Mouse (Mus musculus): Measurements from ENCODE around the gene Ackr3. TPM values are rescaled to one million over a fixed set of nuclear protein-coding genes. Genes with fewer than 3 reads are reported as not detected.

The Ackr3 gene
- total and polyA plus RNA-seq, 3 experiments, result 90.5 to 317 (median 175) TPM

DNA sequence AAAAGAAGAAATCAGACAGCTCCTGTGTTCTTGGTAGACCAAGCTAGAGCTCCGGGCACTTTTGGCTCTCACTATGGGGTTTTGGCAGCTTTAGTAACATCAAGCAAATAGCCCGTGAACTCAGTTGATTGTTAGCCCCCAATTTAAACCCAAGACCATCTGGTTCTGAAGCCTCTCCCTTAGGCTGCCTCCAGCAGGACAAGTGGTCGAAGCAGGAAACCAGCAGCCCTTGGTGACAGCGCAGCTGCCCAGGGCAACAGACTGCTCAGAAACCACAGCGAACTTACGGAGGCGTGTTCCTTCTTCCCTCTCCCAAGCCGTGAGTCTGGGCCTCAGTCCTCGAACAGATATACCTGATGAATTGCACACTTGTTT, 24.5 kb downstream of the Ackr3 start:
- DNase-seq, result no peak

DNA sequence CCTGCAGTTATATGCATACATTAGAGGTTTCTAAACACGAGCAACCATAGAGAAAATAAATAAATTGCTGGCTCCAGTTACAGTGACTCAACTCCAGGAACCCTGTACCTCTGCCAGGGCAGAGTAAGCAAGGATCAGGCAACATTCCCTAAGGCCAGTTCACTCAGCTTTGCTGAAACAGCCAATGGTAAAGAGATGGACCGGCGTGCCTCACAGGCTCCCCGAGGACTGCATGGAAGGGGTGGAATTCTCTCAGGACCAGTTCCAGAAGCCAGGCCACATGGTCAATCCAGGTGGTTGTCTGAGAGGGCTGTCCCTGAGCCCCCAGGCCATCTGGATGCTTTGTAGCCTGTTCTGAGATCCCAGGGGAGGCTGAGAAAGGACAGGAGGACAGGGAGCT, 26.8 kb downstream of the Ackr3 start:
- peak; percentile 64 for DNase-seq

DNA sequence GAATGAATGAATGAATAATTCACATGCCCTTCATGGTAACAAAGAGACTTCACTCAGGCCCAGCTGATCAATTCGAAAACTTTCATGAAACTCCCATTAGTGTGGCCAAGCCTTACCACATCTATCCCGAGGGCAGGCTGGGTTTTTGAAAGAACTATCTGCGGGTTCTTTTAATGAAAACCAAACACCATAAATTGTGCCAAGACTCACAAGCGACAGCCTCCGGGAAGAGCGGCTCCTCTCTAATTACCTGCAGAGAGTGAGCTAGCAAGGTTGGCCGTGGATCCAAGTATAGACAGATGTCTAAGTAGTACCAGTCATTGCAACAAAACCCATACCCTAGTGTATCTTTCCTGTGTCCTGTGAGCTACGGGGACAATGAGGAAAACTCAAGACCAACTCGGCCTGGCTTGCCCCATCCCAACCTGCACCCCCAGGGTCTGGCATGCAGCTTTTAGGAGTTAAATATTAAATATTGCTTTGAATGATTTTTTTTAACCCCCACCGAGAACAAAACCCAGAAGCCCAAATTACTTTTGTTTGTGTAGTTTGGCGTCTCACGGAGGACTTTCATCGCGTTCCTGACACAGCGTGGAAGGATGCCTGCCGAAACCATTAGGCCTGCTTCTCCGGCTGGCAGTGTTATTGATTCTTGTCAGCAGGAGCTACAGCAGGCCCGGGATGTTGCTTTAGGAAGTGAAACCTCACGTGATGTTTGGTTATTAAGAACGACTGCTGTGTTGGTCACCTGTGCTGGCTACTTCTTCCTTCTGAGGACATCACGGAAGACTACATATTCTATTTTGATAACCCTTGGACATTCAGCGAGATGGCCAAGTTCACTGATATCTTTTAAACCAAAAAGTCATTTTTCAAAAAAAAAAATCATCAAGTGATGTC, 28.1 kb downstream of the Ackr3 start:
- no peak for DNase-seq

DNA sequence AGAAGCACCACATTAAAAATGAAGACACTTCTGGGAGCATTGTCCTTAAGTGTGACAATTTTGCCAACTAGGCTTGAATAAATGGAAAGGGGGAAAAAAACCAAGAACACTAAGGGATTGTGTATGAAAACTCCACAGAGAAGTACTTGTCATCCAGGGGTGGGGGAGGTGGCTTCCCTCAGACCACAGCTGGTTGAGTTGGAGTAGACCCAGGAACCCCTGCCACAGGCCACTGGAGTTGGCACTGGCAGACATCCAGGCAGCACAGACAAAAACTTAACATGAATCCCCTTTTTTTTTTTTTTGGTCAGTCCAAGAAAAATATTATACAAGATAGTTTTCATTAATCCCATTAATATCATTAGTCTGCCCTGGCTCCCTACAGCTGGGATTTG, 28.7 kb downstream of the Ackr3 start:
- DNase-seq, result no peak

DNA sequence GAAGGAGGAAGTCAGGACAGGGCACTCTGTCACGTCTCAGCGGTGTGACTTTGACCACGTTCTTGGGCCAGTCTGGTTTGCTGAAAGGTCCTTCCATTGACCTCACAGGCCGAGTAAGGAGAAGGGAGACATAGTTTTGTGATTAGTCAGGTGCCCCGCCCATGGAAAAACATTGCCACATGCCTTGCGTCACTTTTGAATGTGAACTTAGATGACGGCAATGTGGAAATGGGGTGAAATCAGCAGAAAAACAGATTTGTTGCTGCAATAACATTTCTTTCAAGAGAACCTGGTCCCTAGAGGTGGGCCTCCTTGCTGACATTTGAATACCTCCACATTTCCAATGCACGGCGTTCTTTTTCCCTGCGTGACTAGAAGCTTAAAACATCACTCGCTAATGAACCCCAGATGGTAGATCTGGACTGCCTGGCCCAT, 30.9 kb downstream of the Ackr3 start:
- DNase-seq, result peak; percentile 84

DNA sequence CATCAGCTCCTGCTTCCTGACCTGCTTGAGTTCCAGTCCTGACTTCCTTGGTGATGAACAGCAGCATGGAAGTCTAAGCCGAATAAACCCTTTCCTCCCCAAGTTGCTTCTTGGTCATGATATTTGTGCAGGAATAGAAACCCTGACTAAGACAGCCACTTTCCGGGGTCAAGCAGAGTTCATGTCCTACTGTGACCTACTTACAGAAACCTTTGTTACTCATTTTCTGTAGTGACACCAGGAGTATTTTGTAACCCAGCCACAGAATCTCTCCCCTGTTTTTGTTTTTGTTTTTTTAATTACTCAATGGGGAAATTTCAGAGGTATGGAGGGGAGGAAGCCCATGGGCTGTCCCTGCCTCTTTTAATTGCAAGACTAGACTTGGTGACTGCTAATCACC, 32.9 kb downstream of the Ackr3 start:
- DNase-seq, result peak; percentile 47

DNA sequence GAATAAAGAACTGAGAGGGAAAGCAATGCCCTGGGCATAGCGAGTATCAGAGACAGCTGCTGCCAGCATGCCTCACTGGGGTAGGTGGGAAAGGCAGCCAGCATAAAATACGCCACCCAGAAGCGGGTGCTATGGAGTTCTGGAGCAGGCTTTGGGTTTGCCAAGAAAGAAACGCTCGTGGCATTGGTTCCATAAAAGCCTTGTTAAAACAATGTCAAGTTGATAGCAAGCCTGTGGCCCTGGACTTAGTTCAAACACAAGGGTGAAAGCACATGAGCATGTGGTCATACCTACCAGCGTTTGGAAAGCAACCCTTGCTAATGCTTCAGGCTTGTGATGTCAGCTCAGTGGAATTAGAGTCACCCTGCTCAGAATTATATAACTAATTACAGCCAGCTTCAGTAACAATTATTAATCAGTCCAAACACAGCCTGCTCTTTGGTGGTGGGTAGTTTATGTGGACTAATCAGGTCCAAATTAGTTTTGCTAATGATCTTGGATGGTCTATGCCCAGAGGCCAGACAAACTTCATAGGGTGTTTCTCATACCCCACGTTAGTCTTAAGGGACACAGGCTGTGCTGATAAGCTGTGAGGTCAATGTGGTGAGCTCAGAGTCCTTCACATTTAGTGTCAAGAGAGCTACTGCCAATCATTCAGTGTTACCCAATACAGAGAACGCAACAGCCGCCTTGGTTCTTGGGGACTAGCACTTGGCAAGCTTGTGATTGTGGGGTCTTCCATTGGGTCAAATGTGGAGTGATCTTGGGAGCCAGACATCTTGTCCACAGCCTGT, 34.5 kb downstream of the Ackr3 start:
- peak; percentile 80 for DNase-seq

DNA sequence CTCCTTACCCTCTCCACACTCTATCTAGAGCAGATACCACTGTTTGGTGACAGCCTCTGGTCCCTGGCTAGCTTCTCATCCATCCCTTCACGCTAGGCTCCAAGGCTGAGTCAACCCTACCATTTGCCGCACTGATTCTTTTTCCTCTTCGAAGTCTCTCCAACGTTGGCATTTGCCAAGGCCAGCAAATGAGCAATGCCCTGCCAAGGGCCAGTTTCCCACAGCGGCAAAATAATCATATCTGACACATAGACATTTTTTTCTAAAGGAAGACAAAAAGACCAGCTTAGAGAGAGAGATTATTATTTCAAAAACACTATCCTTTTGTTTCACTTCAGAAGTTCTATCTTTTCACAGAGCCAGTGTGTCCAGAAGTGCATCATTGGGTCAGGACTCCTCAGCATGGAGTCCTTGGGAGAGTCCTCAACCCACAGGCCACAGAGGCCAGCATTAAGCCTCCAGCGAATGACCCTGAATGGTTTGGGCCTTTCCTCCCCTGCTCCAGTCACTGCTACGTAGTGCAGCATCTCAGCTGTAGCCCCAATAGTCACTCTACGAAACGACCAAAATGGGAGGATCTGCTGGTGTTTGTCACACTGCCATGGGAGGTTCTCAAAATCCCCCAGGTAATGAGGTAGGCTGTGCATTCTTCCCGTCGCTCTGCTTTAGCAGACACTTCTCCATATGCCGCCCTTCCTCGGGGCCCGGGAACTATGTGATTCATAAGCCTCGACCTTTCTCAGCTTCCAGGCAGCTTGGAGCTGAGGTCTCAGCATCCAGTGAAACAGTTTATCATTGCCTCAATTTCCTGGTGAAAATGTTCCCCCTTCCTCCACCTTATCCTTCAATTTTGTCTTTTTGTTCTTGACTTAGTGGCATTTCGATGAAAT, 35.8 kb downstream of the Ackr3 start:
- DNase-seq, result peak; percentile 87

DNA sequence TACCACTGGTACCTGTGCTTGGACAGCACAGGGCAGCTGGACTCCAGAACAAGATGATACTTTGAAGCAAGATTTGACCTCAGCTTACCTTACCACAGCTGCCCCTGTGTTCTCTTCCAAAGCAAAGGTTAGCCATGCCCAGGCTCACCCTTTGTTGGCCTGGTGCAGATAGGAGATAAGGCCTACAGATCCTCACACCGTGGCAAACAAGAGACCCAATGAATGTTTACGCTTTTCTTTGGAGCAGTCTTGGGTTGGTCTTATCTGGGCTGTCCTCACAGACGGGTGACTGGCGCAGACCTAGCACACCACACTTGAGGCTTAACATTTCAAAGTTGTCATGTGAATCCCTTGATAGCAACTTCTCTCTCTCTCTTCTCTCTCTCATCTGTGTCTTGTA, 36.5 kb downstream of the Ackr3 start:
- DNase-seq, result no peak

DNA sequence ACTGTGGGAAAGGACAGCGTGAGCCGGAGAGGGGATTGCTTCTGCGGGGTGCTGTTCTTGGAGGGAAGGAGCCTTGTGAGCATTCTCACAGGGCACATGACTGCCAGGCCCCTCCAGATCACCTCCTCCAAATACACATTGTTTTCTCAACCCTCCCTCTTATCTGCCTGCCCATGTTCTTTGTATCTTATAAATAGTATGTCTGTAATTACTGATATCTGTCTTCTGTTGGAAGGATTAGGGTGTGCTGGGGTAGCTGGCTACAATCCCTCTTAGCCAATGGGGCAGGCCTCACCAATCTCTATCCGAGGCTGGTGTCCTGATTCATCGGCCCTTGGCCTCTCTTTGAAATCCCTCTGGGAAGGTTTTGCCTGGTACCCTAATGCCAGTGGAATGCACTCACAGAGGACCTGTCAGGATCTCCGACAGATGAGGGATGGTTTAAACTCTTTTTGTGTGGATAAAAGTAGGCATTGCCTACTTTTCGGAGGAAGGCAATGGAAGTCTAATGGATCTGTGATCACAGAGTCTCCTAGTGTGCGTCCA, 38.7 kb downstream of the Ackr3 start:
- DNase-seq, result peak; percentile 51

DNA sequence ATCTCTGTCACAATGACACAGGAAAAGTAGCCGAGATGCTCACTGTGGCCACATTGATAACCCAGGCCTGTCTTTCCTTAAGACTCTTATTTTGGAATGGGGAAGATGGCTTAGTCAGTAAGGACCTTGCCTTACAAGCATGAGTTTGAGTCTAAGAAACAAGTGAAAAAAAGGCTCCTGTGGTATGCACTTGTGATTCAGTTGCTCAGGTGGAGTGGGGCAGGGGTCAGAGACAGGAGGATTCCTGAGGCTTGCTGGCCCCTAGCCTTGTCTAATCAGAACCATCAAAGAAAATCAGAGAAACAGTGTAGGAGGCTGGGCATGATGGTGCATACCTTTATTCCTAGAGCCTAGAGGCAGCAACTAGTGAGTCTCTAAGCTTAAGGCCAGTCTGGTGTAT, 40.8 kb downstream of the Ackr3 start:
- DNase-seq, result no peak

DNA sequence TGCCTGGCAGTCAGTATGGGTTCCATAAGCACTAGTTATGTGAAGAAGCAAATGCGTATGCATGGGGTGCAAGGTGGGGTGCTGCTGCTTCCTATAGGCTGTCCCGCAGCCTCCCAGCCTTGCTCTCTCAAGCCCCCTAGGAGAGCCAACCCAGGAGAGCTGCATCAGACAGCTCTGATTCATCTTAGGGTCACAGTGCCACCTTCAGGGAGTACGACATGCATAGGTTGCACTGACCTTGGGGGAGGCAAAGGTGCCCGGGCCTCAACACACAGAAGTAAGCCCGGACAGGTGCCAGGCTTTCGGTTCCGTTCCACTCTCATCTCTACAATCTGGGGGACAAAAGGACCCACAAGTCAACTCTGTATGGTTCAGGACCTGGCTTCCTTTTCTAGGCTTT, 41.8 kb downstream of the Ackr3 start:
- no peak for DNase-seq

DNA sequence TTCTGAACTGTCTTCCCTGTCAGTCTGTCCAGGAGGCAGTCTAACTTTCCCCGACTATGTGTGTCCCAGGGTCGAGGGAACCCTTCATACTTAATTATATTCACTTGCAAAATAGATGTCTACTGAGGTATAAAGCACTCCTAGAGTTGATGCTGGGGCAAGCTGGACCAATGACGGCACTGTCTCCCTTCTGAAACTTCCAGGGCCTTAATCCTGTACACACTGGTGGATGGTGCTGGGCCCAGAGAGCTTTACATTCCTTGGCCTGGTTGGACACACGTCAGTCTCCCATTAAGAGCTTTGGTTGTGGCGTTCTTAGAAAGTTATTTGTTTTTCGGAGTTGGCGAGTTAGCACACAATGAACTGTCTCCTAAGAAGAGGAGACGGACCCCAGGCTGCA, 42.3 kb downstream of the Ackr3 start:
- no peak for DNase-seq

DNA sequence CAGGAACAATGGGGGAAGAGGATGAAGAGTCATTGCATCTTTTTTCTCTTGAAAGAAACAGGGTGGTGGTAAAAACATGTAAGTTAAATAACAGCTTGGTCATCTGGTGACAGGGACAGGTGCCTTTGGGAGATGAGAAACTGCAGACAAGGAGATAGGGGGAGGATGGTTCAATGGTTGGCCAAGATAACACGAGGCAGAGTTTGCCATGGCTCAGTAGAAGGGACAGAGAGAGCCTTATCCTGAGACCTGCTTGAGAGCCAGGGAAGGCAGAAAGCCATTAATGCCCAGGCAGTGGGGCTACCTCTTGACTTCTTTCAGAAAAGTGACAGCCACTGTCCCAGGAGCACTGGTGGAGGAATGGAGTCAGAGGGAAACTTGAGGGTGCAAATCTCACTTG, 43.0 kb downstream of the Ackr3 start:
- no peak for DNase-seq

DNA sequence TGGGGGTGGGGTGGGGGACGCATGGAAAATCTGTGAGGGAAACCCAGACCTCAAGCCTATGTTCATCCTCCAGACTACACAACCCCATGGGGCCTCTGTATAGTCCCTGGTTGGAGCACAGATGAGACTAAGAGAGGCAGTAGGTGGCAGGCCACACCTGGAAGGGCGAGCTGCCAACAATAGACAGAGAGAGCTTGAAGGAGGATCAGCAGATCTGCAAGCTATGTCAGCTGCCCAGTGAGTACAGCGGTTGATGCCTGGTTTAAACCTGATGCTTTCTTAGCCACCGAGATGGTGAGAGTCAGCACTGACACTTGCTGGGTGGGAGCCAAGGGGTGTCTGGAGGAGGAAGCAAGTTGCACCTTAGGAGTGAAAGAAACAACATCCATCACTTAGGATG, 43.5 kb downstream of the Ackr3 start:
- no peak for DNase-seq

DNA sequence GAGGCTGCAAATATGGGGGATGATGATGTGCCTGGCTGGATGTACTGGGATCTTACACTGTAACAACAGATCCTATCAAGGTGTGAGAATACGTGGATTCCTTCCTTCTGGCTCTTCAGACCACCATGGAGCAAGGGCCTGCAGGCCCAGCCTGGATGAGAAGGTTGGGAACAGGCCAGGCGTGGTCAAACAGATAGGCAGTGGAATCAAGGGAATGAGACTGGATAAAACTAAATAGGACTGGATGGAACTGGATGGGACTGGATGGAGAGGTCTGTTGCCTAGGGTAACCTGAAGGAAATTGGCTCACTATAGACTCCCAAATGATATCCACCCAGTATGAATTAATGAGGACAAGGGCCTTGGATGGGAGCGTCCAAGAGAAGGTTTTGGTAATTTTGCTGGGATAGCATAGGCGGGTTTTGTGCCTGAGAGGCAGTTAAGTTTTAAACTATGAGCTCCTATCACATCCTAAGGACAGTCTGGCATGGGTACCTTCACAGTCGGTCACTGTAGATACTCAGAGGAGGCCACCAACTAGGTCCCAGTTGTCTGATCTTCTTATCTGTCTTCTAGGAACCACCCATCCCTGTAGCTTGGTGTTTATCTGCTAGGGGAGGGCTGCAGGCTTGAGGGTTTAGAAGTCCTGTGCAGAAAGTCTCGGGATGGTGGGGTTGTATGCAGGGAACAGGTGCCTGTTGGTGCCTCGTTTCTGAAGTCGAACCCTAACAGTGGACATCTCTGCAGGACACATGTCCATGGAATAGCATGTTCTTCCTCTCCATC, 44.2 kb downstream of the Ackr3 start:
- no peak for DNase-seq

DNA sequence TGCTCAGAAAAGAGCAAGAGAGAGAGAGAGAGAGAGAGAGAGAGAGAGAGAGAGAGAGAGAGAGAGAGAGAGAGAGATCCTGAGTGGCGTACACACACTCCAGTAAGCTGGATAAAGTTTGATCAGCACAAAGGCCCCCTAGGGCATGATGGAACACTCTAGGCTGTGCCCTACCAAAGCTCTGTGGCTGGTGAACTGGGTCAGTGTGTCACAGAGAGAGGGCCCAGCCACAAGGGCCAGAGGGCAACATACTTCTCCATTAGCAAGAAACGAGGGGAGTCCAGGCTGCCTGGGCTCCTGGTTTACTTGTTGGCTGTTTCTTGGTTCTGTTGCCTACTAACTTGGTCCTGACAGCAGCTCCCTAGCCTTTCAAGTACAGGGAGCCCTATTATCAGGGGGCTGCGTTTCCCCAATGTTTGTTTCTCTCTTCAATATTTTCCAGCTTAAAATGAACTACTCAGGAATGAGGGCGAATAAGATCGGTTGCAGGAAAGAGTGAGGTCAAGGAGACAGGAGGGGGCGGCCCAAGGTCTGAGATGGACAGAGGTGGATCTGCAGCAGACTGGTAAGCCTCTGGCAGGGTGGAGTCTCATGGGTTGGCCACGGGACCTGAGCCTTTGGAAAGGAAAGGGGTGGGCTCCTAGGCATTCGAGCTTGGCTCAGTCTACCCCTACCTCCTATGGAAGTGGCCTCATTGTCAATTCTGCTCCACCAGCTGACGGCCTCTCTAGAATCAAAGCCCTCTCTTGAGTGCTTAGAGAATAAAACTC, 45.4 kb downstream of the Ackr3 start:
- no peak for DNase-seq

DNA sequence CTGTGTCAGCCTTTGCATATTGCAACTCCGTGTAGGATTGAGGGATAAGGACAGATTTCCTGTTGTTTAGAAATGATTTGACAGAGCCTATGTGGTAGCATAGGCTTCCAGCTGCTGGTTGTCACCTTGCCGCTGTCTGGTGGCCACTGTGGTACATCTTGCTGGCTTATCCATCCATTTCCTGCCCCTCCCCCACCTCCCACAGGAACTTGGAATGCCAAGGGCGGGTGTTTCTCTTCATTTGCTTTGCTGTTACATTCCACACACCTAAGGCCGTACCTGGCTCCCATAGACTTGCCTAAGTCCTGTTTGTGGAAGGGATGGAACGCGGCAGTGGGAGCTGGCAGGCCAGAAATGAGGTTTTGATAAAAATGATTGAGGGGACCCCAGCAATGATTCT, 46.6 kb downstream of the Ackr3 start:
- no peak for DNase-seq

DNA sequence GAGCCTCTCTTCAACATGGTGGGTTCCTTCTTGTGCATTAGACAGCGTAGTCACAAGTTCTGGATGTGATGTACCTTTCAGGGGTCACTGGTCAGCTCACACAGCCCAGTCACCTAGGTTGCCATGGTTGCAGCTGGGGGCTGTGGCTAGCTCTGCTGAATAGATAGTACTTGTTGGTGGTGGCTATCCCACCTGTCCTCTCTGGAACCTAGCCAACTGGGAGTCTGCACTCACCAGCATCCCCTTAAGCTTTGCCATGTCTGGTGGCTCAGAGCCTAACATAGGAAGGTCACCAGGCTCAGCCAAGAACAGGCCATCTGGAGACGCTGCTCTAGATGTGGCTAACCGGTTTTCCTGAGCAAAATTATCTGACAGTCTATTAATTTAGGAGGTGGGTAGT, 47.4 kb downstream of the Ackr3 start:
- no peak for DNase-seq

DNA sequence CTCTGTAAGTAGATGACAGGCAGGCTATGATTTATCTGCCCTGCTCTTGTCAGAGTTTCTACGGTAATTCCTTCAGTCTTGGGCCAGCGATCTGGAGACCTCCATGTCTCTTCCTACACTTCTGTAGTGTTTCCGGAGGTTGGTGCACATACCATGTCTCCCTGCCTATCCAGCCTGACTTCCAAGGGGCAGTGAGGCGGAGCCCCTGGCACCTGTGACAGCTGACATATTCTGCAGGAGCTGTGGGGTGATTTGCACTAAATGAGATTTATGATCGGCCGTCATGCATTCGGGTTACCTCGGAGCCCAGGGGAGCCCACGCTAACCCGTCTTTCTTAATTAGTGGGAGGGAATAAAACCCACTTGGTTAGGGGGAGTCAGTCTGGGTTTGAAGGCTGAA, 49.7 kb downstream of the Ackr3 start:
- no peak for DNase-seq

Data from adrenal gland, adult 2 months (tissue).